Mouse (Mus musculus): ENCODE measurements around the gene Gm13420. TPM values are rescaled to one million over a fixed set of nuclear protein-coding genes. Genes with fewer than 3 reads are reported as not detected.

Gene Gm13420
- polyA plus RNA-seq, 1 experiment from 2014 or later, result not detected

DNA sequence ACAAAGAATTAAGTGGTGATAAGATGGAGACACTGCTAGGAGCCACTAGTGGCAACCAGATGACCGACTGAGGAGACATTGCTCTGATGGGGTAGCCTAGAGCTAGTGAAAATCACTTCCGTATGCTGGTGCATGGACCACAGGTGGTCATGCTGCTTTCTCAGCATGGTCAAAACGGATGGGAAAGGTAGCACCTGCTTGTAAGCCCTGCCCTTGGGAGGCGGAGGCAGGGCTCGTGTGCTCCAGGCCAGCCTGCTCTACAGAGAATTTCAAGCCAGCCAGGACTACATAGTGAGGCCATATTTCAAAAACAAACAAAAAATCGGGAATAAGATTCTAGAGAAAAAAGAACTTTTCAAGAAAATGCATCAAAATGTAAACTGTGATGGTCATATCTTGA lies 50.1 kb downstream of the Gm13420 start:
- 97% methylated on average over 5 of the region's 6 CpGs for WGBS (ENCODE audit: missing documents)
- Histone ChIP-seq H3K4me3 (ENCODE audit: inconsistent target) (no peak overlapping the region), H3K27ac (no peak overlapping the region), H3K79me2 (ENCODE audit: inconsistent target) (no peaks in the 10 kb centered on the region), H3K36me3 (ENCODE audit: inconsistent target) (peaks cover 57% of the 10 kb centered on the region; the same call in 1 of the 2 replicates)

DNA sequence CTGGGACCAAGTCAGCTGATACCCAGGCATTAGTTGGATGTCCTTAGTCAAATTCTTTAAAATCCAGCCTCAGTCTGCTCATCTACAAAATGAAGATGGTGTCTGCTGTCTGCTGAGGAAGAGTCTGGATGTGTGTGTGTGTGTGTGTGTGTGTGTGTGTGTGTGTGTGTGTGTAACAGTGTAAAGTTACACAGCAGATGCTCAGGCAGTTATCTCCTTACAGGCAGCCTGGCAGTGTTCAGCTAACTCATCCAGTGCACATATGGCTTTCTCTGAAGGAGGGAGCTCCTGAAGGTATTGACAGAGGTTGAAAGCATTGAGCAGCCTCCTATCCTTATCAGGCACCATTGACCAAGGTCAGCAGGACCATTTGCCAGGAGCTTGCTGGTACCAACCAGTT lies 50.6 kb downstream of the Gm13420 start:
- Histone ChIP-seq H3K27ac (no peak overlapping the region), H3K4me3 (ENCODE audit: inconsistent target) (no peak overlapping the region), H3K36me3 (ENCODE audit: inconsistent target) (peaks cover 54% of the 10 kb centered on the region; the same call in 1 of the 2 replicates), H3K79me2 (ENCODE audit: inconsistent target) (no peaks in the 10 kb centered on the region)

DNA sequence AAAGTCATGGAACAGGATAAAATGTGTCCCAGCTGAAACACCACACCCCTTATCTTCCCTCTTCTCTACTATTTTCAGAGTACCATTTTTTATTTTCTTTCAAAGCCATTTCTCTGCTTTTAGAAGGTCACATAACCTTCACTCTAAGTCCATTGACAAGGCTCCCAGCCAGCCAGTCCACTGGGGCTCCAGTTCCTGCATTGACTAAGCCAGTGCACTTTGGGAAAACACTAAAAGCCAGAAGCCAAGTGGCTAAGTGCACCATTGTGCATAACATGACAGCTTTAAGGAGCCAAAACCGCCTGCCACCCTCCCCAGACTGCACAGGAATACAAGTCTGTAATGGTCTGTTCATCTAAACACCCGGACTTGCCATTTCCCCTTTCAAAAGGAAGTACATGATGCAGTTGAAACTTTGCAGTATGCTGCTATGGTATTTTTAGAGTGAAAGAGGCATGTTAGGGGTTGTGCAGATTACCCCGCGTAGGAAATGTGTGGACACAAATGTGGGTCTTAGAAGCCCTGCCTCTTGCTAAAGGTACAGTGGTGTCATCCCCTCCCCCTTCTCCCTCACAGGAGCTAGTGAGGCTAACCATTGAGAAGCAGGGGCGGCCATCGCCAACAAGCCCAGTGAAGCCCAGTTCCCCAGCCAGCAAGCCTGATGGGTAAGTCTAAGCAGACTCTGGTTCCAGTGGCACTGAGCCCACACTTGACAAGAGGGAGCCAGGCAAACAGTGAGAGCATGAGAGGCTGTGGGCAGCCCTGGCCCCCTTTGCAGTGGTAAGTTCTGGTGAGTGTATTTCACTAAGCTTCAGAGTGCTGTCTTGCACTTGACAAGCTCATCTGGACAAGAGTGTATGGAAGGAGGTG lies 52.8 kb downstream of the Gm13420 start:
- WGBS (ENCODE audit: missing documents), result 27% methylated on average over 6 of the region's 6 CpGs
- Histone ChIP-seq H3K36me3 (ENCODE audit: inconsistent target) (peaks cover 38% of the 10 kb centered on the region; the same call in 1 of the 2 replicates), H3K27ac (peak overlapping the region; percentile 66), H3K4me3 (ENCODE audit: inconsistent target) (no peak overlapping the region), H3K79me2 (ENCODE audit: inconsistent target) (no peaks in the 10 kb centered on the region)

DNA sequence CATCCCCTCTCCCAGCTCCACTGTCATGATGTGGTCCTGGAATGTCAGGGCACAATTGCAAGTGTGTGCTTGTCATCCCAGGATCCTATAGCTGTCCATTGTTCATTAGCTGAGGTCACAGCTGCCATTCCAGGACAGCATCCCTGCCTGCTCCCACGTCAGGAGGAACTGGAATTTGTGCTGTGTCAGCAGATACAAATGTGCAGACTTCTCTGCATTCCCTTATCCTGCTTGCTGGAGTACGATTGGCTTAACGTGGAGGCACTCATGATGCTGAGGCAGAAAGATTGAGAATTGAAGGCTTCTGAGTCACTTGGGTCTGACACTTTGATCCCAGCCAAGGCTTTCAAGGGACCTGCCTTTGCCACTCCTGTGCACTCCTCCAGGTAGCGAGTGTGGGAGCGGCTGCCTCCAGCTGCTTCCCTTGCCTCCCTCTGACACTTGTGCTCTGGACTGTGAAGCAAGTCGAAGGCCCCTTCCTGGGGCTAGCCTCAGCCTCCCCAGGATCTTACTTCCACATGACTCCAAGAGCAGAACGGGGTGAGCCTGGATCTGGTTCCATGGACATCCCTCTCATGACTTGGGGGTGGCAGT lies 55.2 kb downstream of the Gm13420 start:
- H3K27ac ChIP-seq, result no peak overlapping the region
- H3K79me2 ChIP-seq (ENCODE audit: inconsistent target), result no peaks in the 10 kb centered on the region
- WGBS (ENCODE audit: missing documents), result 92% methylated on average over 7 of the region's 7 CpGs
- peaks cover 18% of the 10 kb centered on the region; the same call in 1 of the 2 replicates for H3K36me3 ChIP-seq (ENCODE audit: inconsistent target)
- H3K4me3 ChIP-seq (ENCODE audit: inconsistent target), result no peak overlapping the region

Other genes with a start within 250 kb of the Gm13420 start
- gene Rapgef1, start 132.0 kb downstream of the Gm13420 start, polyA plus RNA-seq (2018), result 14.9 to 26.3 TPM (median 18.4 TPM) in 3 replicates
- gene Gm13547, start 7.6 kb upstream of the Gm13420 start, polyA plus RNA-seq (2018), result not detected in 3 replicates
- 2.9 to 7.5 TPM (median 5.4 TPM) in 3 replicates for gene Coq4, start 35.8 kb upstream of the Gm13420 start, polyA plus RNA-seq (2018)
- gene Trub2, start 36.8 kb upstream of the Gm13420 start, polyA plus RNA-seq (2018), result 13.8 to 16.1 TPM (median 15.3 TPM) in 3 replicates
- 11.2 to 17.7 TPM (median 17.3 TPM) in 3 replicates for gene Slc27a4, start 50.9 kb upstream of the Gm13420 start, polyA plus RNA-seq (2018)
- 21.1 to 24.9 TPM (median 24.4 TPM) in 3 replicates for gene Urm1, start 68.4 kb upstream of the Gm13420 start, polyA plus RNA-seq (2018)
- gene Cercam, start 117.5 kb upstream of the Gm13420 start, polyA plus RNA-seq (2018), result 7.3 to 16.8 TPM (median 15.9 TPM) in 3 replicates
- gene Odf2, start 137.5 kb upstream of the Gm13420 start, polyA plus RNA-seq (2018), result 28.3 to 46.9 TPM (median 30.9 TPM) in 3 replicates
- 7.9 to 12.5 TPM (median 10.0 TPM) in 3 replicates for gene Gle1, start 183.7 kb upstream of the Gm13420 start, polyA plus RNA-seq (2018)
- 67.1 to 95.0 TPM (median 74.1 TPM) in 3 replicates for gene Sptan1, start 213.9 kb upstream of the Gm13420 start, polyA plus RNA-seq (2018)